Mouse (Mus musculus) urinary bladder, postnatal 0 days (tissue): ENCODE measurements around the gene Dixdc1. TPM values are rescaled to one million over a fixed set of nuclear protein-coding genes. Genes with fewer than 3 reads are reported as not detected.

Experiments
- polyA plus RNA-seq: library from polyadenylated mRNA; unstranded; fragments of >200 nt; fragmentation: Nextera tagmentation; extraction: Ambion mirVana; gene quantifications from 2 replicates; pipeline ENCODE4 v1.2.1, GENCODE M21; 2015

The Dixdc1 gene
- polyA plus RNA-seq, result 4.4 and 5.5 TPM in 2 replicates

DNA sequence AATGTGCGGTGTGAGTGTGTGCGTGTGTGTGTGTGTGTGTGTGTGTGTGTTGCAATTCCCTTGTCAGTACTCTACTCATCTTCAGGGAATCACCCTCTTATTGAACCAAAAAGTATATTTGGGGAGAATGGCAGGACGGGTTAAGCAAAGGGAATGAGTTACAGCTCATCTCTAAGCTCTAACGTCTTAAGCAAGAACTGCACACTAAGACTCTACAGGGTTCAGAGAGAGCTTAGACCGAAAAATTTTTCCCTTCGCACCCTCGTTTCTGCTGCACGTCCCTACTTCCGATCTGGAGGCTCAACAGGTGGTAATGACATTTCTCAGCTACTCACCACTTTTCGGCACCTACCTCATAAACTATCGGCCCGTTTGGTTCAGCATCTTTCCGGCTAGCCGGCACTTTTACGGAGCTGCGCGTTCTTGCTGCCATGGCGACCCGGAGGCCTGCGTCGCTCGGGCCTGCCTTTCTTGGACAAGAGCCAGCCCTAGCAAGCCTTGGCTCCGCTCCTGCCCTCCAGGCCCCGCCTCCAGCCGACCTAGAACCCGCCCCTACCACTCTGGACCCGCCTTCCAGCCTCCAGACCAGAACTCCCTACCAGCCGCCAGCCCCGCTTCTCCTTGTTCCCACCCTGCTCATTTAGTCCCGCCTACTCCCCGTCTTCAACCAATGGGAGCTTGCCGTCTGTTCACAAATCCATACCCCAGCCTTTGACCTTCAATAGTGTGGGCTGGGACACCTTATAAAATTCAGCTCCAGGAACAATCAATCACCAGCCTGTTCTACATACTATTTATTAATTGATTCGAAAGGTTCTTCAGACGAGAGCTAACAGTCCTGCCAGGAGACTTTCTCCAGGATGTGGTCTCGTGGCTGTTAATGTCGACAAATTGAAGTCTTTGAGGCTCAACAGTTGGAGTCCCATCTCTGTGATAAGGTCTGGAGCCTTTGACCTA is at the start of gene Dixdc1:
Dixdc1 (minus strand) TSS at position 604 of the 957 bp plus-strand sequence.

DNA sequence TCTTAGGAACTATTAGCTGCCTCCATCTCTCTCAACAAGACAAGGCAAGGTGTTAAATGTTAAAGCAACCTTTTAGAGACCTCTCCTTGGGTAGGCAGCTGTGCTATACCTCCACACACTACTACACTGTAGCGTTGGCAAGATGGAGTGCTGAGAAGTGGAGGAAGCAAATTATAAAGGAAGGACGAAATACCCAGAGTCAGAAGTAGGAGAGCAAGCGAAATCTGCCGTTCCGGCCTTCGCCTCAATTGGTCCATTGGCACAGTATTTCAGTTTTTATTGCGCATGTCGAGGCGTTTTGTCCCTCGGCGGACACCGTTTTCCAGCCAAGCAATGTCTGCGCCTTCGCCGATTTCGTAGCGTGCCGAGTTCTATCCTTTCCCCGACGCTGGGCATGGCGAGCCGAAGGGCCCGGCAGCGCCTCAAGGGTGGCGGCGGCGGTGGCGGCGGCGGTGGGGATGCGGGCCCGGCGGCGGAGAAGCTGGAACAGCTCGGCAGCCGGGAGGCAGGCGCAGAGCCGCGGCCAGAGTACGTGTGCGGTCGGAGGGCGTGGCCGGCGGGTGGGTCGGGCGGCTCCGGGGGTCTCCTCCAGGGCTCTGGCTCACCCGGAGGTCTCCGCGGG is 35.8 kb upstream of the Dixdc1 start, which contains the start of the genes Alg9 and 1110032A03Rik:
Alg9 (plus strand) TSS at position 29 of the 622 bp plus-strand sequence.
1110032A03Rik (minus strand) TSS at position 530 of the 622 bp plus-strand sequence.

DNA sequence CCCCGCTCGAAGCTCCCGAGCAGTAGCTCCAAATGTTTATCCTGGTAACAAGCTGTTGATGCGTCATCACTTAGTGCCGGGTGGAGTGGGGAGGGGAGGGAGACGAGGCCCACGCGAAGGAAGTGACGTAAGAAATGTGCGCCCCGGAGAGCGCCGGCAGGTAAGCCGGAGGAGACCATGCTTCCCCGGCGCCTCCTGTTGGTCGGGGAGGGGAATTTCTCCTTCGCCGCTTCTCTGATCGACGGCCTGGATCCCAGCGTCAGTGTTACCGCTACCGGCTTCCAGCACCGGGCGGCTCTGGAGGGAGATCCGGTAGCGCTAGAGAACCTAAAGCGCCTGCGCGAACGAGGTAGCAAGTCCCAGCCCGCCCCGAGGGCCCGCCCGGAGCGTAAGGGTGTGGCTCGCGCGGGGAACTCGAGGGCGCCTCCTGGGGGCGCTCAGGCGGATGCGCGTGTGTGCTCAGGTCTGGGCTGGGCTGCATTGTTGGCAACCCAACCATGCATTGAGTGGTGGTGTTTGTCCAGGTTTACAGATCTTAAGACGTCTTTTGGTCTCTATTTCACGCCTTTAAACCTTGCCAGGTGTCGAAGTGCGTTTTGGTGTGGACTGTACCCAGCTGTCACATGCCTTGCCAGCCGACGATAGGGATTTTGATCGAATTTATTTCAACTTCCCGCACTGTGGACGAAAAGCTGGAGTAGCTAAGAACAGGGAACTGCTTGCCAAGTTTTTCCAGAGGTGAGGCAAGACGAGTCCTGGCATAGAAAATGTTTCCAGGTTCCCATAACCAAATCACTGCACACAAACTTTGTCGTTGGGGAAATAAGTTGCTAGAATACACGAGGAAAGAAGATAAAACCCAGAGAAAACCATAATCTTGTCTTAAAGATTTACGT is 29.0 kb upstream of the Dixdc1 start, which contains the start of gene Fdxacb1:
Fdxacb1 (plus strand) TSS at position 130 of the 896 bp plus-strand sequence.

DNA sequence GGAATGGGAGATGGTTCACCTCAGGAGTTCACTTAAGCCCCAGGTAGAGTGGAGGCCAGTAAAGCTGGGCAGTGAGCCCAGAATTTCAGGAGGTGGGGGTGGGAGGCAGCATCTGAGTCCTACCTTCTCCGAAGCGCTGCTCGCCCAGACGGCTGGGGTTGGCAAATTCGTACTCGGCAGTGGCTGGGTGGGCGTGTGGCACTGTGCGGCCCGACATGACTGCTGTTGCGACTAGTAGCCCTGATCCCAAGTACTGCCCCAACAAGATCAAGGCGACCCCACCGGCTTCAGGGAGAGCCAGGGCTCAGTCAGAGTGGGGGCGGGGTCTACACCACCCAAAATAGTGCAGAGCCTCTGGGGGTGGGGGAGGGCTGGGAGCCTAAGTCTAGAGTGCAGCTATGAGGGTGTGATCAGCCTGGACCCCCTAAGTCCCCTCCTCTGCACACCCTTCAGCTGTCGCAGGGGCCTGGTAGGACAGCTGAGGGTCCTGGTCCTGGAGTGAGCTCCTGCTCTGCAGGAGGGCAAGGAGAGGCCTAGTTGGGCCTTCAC is 12.8 kb upstream of the Dixdc1 start, which contains the start of gene Hspb2:
Hspb2 (minus strand) TSS at position 301 of the 549 bp plus-strand sequence.

DNA sequence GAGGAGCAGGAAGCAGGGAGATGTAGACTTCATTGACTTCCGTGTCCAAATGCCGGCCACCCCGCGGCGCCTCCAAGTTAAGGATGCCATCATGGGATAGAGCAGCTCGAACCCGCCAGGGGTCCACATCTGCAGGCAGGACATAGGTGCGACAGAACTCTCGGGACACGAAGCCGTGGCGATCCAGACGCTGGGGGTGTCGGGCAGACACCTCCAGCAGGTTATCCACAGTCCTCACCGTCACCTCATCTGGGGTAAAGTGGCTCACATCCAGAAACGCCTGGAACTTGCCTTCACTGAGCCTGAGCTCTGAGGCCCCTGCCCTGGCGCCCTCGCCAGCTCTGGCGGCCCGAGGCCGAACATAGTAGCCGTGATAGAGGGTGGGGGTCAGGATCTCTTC is 12.0 kb upstream of the Dixdc1 start, which contains the start of gene Cryab:
Cryab (plus strand) TSS at position 3 of the 400 bp plus-strand sequence.

DNA sequence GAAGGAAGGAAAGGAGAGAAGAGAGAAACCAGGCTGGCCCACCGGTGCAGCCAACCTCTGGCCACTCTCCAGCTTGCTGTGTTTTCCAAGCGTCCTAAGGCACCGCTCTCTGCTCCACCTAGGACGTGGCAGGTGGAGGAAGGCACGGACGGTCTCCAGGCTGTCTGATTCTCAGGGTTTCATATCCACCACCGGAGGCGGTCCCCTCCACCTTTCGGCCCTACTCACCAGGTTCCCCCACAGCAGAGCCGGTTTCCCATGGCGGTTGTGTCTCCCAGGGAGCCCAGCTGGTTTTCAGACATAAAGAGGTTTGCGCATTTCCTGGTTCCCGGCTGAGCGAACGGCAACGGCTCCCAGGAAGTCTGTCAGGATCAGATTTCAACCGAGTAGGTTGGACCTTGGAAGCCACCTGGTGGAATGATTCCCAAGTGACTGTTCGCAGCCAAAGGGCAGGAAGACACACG is 6.9 kb upstream of the Dixdc1 start, which contains the start of gene 2310030G06Rik:
2310030G06Rik (minus strand) TSS at position 323 of the 464 bp plus-strand sequence.

DNA sequence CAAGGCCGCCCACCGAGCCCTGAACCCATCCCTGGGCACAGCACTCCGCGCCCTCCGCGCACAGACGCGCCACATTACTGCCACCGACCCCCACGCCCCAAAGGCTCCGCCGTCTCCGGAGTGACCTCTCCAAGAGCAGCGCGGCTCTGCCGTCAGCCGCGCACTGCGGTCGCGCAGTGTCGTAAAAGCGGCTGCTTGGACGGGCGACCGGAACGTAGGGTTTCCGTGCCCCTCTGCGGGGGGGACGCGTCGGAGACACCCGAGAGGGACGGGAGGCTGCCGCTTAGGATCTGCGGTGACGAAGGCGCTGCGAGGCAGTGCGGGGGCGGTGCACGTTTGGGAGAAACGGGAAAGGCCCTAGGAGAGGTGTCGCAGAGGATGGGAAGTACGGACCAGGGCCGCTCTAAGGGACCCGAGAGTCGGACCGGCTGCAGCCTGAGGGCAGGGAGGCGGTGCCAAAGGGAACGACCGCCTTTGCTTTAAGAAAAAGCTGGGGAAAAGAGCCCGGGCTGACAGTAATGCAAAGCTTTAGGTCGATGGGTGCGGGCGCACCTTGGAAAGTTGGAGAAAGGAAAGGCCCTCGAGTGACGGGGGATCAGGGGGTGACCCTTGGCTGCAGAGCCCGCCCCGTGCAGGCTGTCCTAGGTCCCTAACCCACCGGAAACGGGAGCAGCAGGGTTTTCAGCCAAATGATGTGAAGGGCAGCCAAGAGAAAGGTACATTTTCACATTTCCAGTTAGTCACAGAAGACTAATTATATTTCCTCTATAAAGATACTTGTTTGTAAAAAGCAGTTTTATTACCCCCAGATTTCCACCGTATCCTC is 79.7 kb downstream of the Dixdc1 start, which contains the start of gene Dlat:
Dlat (minus strand) TSS at position 389 of the 826 bp plus-strand sequence.

DNA sequence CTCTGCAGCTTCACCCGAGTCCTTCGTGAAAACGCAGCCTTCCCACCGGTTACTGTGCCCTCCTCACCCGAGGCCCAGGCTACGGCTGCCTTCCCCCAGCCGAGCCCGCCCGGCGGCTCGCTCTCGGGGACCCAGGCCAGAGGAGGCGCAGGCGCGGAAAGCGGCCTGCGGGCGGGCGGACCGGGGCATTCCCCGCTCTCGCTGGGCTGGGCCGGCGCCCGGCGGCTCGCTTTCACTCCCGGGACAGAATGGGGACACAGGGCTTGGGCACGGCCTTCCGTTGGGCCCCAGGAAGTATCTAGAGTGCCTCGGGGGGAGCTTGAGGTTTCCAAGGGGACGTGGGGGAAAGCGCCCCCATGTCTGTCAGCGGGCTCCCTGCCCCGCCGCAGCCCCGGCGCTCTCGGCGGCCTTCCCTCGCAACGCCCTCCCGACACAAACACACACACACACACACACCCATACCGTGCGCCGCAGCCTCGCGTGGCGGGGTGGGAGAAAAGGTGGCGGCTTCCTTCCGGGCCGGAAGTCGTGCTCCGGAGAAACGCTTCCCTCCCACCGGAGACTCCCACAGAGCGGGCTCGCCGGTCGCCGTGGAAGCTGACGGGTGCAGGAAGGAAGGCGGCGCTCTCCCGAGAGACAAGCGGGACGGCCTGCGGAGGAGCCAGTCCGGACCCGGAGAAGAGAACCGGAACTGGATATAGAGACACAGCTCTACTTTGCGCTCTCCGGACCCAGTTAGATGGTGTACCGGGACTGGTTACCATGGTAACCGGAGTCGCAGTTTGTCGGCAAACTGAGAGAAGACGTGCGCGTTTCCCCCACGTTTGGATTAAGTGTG is 122.3 kb downstream of the Dixdc1 start, which contains the start of the genes Pih1d2 and Nkapd1:
Pih1d2 (plus strand) TSS at position 556 of the 838 bp plus-strand sequence.
Nkapd1 (minus strand) TSS at position 699 of the 838 bp plus-strand sequence.

Other genes starting within 250 kb of the Dixdc1 start
- 85.3 and 90.0 TPM in 2 replicates for gene Plet1, start 245.0 kb downstream of the Dixdc1 start, polyA plus RNA-seq
- 64.4 and 72.6 TPM in 2 replicates for gene Pts, start 210.8 kb downstream of the Dixdc1 start, polyA plus RNA-seq
- 7.4 and 9.4 TPM in 2 replicates for gene Il18, start 184.7 kb downstream of the Dixdc1 start, polyA plus RNA-seq
- gene Bco2, start 184.3 kb downstream of the Dixdc1 start, polyA plus RNA-seq, result 0.15 and 0.30 TPM in 2 replicates
- gene Tex12, start 178.2 kb downstream of the Dixdc1 start, polyA plus RNA-seq, result not detected in 2 replicates
- 283 and 294 TPM in 2 replicates for gene Sdhd, start 135.7 kb downstream of the Dixdc1 start, polyA plus RNA-seq
- gene Timm8b, start 135.6 kb downstream of the Dixdc1 start, polyA plus RNA-seq, result 213 and 221 TPM in 2 replicates
- 1.5 and 1.8 TPM in 2 replicates for gene Pih1d2, start 122.2 kb downstream of the Dixdc1 start, polyA plus RNA-seq
- gene Nkapd1, start 122.1 kb downstream of the Dixdc1 start, polyA plus RNA-seq, result 12.5 and 14.8 TPM in 2 replicates
- 36.8 and 50.7 TPM in 2 replicates for gene Dlat, start 79.7 kb downstream of the Dixdc1 start, polyA plus RNA-seq
- gene 2310030G06Rik, start 7.0 kb upstream of the Dixdc1 start, polyA plus RNA-seq, result 8.0 and 8.8 TPM in 2 replicates
- 377 and 452 TPM in 2 replicates for gene Cryab, start 11.8 kb upstream of the Dixdc1 start, polyA plus RNA-seq
- 50.8 and 52.8 TPM in 2 replicates for gene Hspb2, start 12.8 kb upstream of the Dixdc1 start, polyA plus RNA-seq
- 7.0 and 7.4 TPM in 2 replicates for gene Fdxacb1, start 28.7 kb upstream of the Dixdc1 start, polyA plus RNA-seq
- 19.1 and 20.0 TPM in 2 replicates for gene Alg9, start 35.5 kb upstream of the Dixdc1 start, polyA plus RNA-seq
- 31.9 and 33.0 TPM in 2 replicates for gene 1110032A03Rik, start 36.0 kb upstream of the Dixdc1 start, polyA plus RNA-seq
- gene Ppp2r1b, start 105.8 kb upstream of the Dixdc1 start, polyA plus RNA-seq, result 21.8 and 23.2 TPM in 2 replicates